Mouse (Mus musculus): Measurements from ENCODE around the gene Dst. TPM values are rescaled to one million over a fixed set of nuclear protein-coding genes. Genes with fewer than 3 reads are reported as not detected.

Gene Dst
- total and polyA plus RNA-seq, 3 experiments, result 66.7 to 404 (median 334) TPM

DNA sequence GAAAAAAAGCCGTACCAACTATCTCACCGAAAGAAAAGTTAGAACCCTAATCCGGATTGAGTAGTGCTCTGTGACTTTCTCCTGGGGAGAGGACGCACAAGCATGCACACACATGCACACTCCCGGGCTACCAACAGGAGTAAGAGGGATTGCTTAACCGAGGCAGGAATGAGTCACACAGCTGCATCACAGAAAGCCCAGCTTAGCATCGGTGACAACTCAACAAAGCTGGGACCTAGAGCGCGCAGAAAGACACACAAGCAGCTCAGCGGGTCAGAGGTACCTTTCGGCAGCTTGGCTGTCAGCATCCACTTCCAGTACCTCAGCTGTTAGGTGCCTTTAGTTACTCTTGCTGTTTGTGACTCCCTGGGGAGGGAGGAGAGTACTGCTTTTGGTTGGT is 240.0 kb downstream of the Dst start:
- Histone ChIP-seq H3K36me3 (ENCODE audit: control insufficient read depth, insufficient read depth, low read length) (0 out of 2 replicates have a peak, but pooled peaks cover 1% of the 10 kb centered on the region), H3K4me3 (no peak overlapping the region), H3K9ac (ENCODE audit: low read depth, low read length) (no peak overlapping the region), H3K27ac (no peak overlapping the region), H3K4me1 (ENCODE audit: control insufficient read depth, insufficient read depth, low read length) (peaks cover 2% of the 10 kb centered on the region), H3K27me3 (ENCODE audit: control insufficient read depth, insufficient read depth, low read length) (no peaks in the 10 kb centered on the region), H3K79me2 (replicated peaks; ENCODE audit: control insufficient read depth, insufficient read depth, low read length) (peaks cover 5% of the 10 kb centered on the region; the same call in 1 of the 2 replicates)
- no peak for DNase-seq
- 94% methylated on average over 11 of the region's 11 CpGs for WGBS
- intact Hi-C loops (cut with DNase I), result no loop called here
- no peak for TF ChIP-seq CTCF (IDR thresholded peaks at IDR 0.05)
- TF ChIP-seq EP300 (IDR thresholded peaks at IDR 0.05; ENCODE audit: insufficient read depth, low read depth, low read length), result no peak
- no peak for TF ChIP-seq POLR2A (IDR thresholded peaks at IDR 0.05; ENCODE audit: insufficient read depth, low read depth, low read length)

DNA sequence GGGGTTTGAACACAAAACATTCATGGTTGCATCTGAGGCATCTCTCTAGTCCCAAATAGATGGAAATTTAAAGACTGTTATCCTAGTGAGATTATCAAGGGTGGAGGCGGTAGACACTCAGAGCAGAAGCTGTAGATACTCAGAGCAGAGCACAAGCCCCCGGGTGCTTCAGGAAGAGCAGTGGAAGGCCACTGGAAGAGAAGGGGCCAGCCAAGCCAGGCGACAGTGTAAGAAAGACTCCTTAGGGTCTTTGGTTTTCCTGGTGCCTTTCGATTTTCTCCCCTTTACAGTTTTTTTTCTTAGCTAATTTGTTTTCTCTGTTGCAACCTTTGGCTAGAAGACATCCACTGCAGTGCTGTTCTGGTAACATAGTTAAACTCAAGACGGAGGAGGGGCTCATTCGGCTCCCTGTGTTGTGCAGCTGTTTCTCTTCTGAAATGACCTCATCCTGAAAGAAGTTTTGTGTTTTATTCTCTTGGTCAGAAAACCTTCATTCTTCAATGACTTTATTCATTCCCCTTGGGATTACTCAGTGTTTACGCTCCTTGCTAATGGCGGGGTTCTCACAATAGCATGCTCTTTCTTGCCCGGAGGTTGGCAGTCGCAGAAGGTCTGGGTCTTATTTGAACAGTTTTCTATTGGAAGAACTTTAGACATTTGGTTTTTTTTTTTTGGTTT is 242.5 kb downstream of the Dst start:
- H3K27ac ChIP-seq, result peak overlapping the region; percentile 64

DNA sequence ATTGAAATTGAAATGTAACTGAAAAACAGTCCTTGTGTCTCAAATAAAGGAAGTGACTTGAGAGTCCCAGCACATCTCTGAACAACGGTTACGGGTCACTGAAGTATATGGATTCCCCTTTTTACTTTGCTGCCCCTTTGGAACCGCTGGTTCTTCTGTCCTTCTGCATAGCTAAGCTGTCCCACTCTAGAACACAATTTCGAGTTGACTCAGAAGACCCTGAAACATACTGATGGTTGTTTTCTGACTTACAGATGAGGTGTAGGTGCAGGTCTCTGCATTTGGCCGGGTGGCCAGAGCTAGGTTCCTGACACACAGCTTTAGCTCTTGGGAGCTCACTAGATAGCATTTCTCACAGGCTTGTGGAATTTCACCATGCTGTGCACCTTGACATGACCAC is 244.7 kb downstream of the Dst start:
- Histone ChIP-seq H3K27ac (no peak overlapping the region), H3K9ac (ENCODE audit: low read depth, low read length) (no peak overlapping the region), H3K36me3 (ENCODE audit: control insufficient read depth, insufficient read depth, low read length) (peaks cover 5% of the 10 kb centered on the region), H3K4me1 (ENCODE audit: control insufficient read depth, insufficient read depth, low read length) (no peaks in the 10 kb centered on the region), H3K4me3 (no peak overlapping the region), H3K79me2 (replicated peaks; ENCODE audit: control insufficient read depth, insufficient read depth, low read length) (no peaks in the 10 kb centered on the region), H3K27me3 (ENCODE audit: control insufficient read depth, insufficient read depth, low read length) (no peaks in the 10 kb centered on the region)
- no peak for TF ChIP-seq CTCF (IDR thresholded peaks at IDR 0.05)
- TF ChIP-seq POLR2A (IDR thresholded peaks at IDR 0.05; ENCODE audit: insufficient read depth, low read depth, low read length), result no peak
- no peak for DNase-seq
- 86% methylated on average over 5 of the region's 5 CpGs for WGBS
- intact Hi-C loops (cut with DNase I), result no loop called here

More for the DNA sequence above, 242.5 kb downstream of the Dst start:
- H3K4me1 ChIP-seq (ENCODE audit: control insufficient read depth, insufficient read depth, low read length), result no peaks in the 10 kb centered on the region; the same call in 1 of the 2 replicates
- intact Hi-C loops (cut with DNase I), result no loop called here
- H3K27me3 ChIP-seq (ENCODE audit: control insufficient read depth, insufficient read depth, low read length), result no peaks in the 10 kb centered on the region
- no peak overlapping the region for H3K9ac ChIP-seq (ENCODE audit: low read depth, low read length)
- peak in 1 of 2 experiments; percentile 46 for DNase-seq
- H3K4me3 ChIP-seq, result no peak overlapping the region
- H3K36me3 ChIP-seq (ENCODE audit: control insufficient read depth, insufficient read depth, low read length), result peaks cover 5% of the 10 kb centered on the region
- no peaks in the 10 kb centered on the region for H3K79me2 ChIP-seq (replicated peaks; ENCODE audit: control insufficient read depth, insufficient read depth, low read length)
- no peak for TF ChIP-seq POLR2A (IDR thresholded peaks at IDR 0.05; ENCODE audit: insufficient read depth, low read depth, low read length)
- no peak for TF ChIP-seq EP300 (IDR thresholded peaks at IDR 0.05; ENCODE audit: insufficient read depth, low read depth, low read length)
- WGBS, result 37% methylated on average over 10 of the region's 10 CpGs

DNA sequence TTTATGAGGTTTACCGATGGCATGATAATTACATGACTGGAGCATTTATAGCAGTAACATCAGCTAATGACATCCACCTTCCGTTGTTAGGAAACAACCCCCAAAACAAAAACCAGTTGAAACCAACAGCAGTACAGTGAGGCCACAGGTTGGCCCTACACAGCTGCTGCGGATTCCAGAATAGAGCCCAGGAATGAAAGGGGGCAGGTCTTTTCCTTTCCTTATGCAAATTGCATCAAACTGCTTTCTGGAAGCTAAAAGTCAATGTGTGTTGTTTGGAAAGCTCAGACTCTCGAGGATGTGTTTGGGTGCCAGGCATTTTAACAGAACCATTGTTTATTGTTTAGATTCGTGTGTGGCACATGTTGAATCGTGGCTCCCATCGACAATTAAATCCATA is 248.0 kb downstream of the Dst start:
- Histone ChIP-seq H3K27me3 (ENCODE audit: control insufficient read depth, insufficient read depth, low read length) (no peaks in the 10 kb centered on the region), H3K9ac (ENCODE audit: low read depth, low read length) (no peak overlapping the region), H3K79me2 (replicated peaks; ENCODE audit: control insufficient read depth, insufficient read depth, low read length) (no peaks in the 10 kb centered on the region), H3K4me1 (ENCODE audit: control insufficient read depth, insufficient read depth, low read length) (no peaks in the 10 kb centered on the region), H3K27ac (no peak overlapping the region), H3K36me3 (ENCODE audit: control insufficient read depth, insufficient read depth, low read length) (peaks cover 5% of the 10 kb centered on the region), H3K4me3 (no peak overlapping the region)
- no peak for DNase-seq
- intact Hi-C loops (cut with DNase I), result no loop called here
- TF ChIP-seq CTCF (IDR thresholded peaks at IDR 0.05), result no peak
- TF ChIP-seq EP300 (IDR thresholded peaks at IDR 0.05; ENCODE audit: insufficient read depth, low read depth, low read length), result no peak
- no peak for TF ChIP-seq POLR2A (IDR thresholded peaks at IDR 0.05; ENCODE audit: insufficient read depth, low read depth, low read length)
- 71% methylated on average over 7 of the region's 7 CpGs for WGBS

DNA sequence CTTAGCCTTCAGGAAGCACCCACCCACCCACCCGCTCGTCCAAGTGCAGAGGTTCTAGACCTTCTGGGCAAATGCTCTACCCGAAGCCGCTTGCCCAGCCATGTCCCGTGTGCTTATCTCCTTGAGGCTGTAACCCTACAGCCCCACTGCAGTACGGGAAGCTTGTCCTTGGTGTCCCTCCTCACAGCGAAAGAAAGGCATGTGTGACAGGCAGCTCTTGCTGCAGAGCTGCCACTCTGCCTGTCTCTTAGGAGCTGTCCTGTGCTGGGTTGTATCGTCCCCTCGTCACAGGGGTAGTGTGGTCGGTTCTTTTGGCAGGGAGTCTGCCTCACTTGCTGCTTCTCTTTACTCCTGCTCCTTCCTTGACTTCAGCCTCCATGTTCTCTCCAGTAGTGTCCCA is 249.7 kb downstream of the Dst start:
- TF ChIP-seq POLR2A (IDR thresholded peaks at IDR 0.05; ENCODE audit: insufficient read depth, low read depth, low read length) (no peak), EP300 (IDR thresholded peaks at IDR 0.05; ENCODE audit: insufficient read depth, low read depth, low read length) (no peak), CTCF (IDR thresholded peaks at IDR 0.05) (no peak)

DNA sequence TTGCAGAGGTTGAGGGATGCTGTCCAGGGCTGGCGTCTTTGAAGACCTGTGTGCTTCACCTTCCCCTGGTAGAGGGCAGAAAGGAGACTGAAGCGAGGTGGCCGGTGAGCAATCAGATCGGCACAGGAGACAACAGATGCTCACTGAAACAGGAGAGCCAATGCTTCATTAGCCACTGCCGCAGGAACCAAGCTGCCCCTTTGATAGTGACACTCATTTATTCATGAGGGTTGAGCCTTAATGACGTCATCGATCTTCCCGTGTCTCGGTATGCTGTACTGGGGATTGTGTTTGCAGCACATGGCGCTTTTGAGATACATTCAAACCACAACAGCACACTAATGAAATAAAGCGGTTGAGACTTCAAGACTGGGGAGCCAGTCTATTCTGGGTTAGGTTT is 250.8 kb downstream of the Dst start:
- H3K9ac ChIP-seq (ENCODE audit: low read depth, low read length), result no peak overlapping the region
- WGBS, result 81% methylated on average over 11 of the region's 11 CpGs
- no peak overlapping the region for H3K27ac ChIP-seq
- intact Hi-C loops (cut with DNase I), result no loop called here
- no peaks in the 10 kb centered on the region for H3K79me2 ChIP-seq (replicated peaks; ENCODE audit: control insufficient read depth, insufficient read depth, low read length)
- no peaks in the 10 kb centered on the region for H3K4me1 ChIP-seq (ENCODE audit: control insufficient read depth, insufficient read depth, low read length)
- peaks cover 5% of the 10 kb centered on the region for H3K36me3 ChIP-seq (ENCODE audit: control insufficient read depth, insufficient read depth, low read length)
- no peak for TF ChIP-seq EP300 (IDR thresholded peaks at IDR 0.05; ENCODE audit: insufficient read depth, low read depth, low read length)
- no peak for TF ChIP-seq POLR2A (IDR thresholded peaks at IDR 0.05; ENCODE audit: insufficient read depth, low read depth, low read length)
- no peak for TF ChIP-seq CTCF (IDR thresholded peaks at IDR 0.05)
- DNase-seq, result no peak
- no peaks in the 10 kb centered on the region for H3K27me3 ChIP-seq (ENCODE audit: control insufficient read depth, insufficient read depth, low read length)
- no peak overlapping the region for H3K4me3 ChIP-seq

More for the DNA sequence above, 249.7 kb downstream of the Dst start:
- no peak for DNase-seq
- intact Hi-C loops (cut with DNase I), result no loop called here
- 50% methylated on average over 10 of the region's 10 CpGs for WGBS
- peaks cover 5% of the 10 kb centered on the region for H3K36me3 ChIP-seq (ENCODE audit: control insufficient read depth, insufficient read depth, low read length)
- no peaks in the 10 kb centered on the region for H3K27me3 ChIP-seq (ENCODE audit: control insufficient read depth, insufficient read depth, low read length)
- no peak overlapping the region for H3K4me3 ChIP-seq
- no peaks in the 10 kb centered on the region for H3K79me2 ChIP-seq (replicated peaks; ENCODE audit: control insufficient read depth, insufficient read depth, low read length)
- H3K4me1 ChIP-seq (ENCODE audit: control insufficient read depth, insufficient read depth, low read length), result no peaks in the 10 kb centered on the region
- no peak overlapping the region for H3K9ac ChIP-seq (ENCODE audit: low read depth, low read length)
- H3K27ac ChIP-seq, result no peak overlapping the region
